Mouse (Mus musculus) megakaryocyte, embryonic 14.5 days (primary cell): Measurements from ENCODE around the gene Hoxb1. TPM values are rescaled to one million over a fixed set of nuclear protein-coding genes. Genes with fewer than 3 reads are reported as not detected.
A peak's percentile ranks its signal among the peaks of the same experiment; 100 is the strongest.

Source experiments
- H3K27me3 ChIP-seq: replicated peaks from 2 replicates; pipeline ENCODE3; 2012; ENCODE audit warnings: inconsistent platforms
- H3K36me3 ChIP-seq: replicated peaks from 2 replicates; pipeline ENCODE3; 2012; ENCODE audit warnings: low read length, inconsistent platforms, mixed read lengths
- H3K4me1 ChIP-seq: 2 replicates; pipeline ENCODE4 v1.6.1; 2012; ENCODE audit warnings: inconsistent platforms
- H3K4me3 ChIP-seq: replicated peaks from 2 replicates; pipeline ENCODE3; 2012; ENCODE audit warnings: moderate library complexity, mild to moderate bottlenecking, inconsistent platforms
- H3K9me3 ChIP-seq: 2 replicates; pipeline ENCODE4 v1.6.1; 2012; ENCODE audit warnings: inconsistent platforms
- FLI1 ChIP-seq: IDR thresholded peaks from 2 replicates; pipeline ENCODE4 v1.6.1; 2012; ENCODE audit warnings: low read length, inconsistent platforms, mixed read lengths
- GATA1 ChIP-seq: IDR thresholded peaks from 3 replicates; pipeline ENCODE4 v1.6.1; 2012; ENCODE audit warnings: mixed read lengths, low read length, inconsistent platforms, borderline replicate concordance
- polyA plus RNA-seq: library from polyadenylated mRNA; stranded (reverse); fragments of >175 nt; gene quantifications from 2 replicates; pipeline ENCODE4 v1.2.3, GENCODE M21; 2012; ENCODE audit warnings: low replicate concordance; ENCODE audit not compliant: insufficient read depth

Gene Hoxb1
- polyA plus RNA-seq, 1 experiment, result 0.12 TPM

DNA sequence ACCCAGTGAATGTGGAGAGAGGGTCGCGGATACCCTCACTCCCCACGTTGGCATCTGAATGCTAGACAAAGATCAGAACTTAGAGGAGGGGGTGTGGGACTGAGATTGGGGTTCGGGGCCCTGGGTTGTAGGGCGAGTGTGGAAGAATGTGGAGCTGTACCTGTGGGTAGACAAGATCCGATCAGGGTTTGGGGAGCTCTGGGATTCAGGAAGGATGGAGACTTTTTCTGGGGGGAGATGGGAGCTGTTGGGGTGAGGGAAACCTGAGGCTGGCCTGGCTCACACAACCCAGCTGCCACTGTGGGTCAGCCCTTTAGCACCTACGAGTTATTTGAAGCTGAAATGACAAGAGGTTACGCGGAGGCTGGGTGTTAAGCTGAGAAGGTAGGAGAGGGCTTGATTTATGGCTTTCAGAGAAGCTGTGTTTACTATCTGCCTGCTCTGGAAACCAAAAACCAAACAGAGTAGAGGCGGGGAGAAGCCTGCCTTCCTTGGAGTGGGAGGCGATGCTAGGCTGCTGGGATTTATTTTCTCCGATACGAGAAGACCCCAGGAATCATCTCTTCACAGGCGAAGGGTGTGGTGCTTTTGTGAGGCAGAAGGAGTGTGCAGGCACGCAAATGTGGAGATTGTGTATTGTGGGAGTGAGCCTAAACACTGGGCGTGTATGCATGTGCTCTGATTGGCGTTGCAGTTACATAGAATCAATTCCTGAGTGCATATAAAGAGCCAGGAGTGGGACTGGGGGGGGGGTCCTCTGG, 32.1 kb upstream of the Hoxb1 start:
- Histone ChIP-seq H3K27me3 (peaks cover 89% of the 10 kb centered on the region), H3K4me1 (no peaks in the 10 kb centered on the region), H3K9me3 (no peaks in the 10 kb centered on the region), H3K36me3 (no peaks in the 10 kb centered on the region), H3K4me3 (no peak overlapping the region)
- TF ChIP-seq FLI1 (no peak), GATA1 (no peak)

- TF ChIP-seq GATA1 (no peak), FLI1 (no peak)
- H3K4me1 ChIP-seq, result no peaks in the 10 kb centered on the region
- H3K36me3 ChIP-seq, result no peaks in the 10 kb centered on the region
- H3K4me3 ChIP-seq, result no peak overlapping the region
- H3K9me3 ChIP-seq, result no peaks in the 10 kb centered on the region
- peaks cover 91% of the 10 kb centered on the region for H3K27me3 ChIP-seq
These were observed 31.6 kb upstream of the Hoxb1 start for GRCm38 (mm10) chr11:96334002-96334364.

- no peak overlapping the region for H3K4me3 ChIP-seq
- no peaks in the 10 kb centered on the region for H3K9me3 ChIP-seq
- H3K27me3 ChIP-seq, result peaks cover 94% of the 10 kb centered on the region
- no peaks in the 10 kb centered on the region for H3K4me1 ChIP-seq
- TF ChIP-seq GATA1 (no peak), FLI1 (no peak)
- no peaks in the 10 kb centered on the region for H3K36me3 ChIP-seq
These were observed 30.6 kb upstream of the Hoxb1 start for GRCm38 (mm10) chr11:96334998-96335397.

DNA sequence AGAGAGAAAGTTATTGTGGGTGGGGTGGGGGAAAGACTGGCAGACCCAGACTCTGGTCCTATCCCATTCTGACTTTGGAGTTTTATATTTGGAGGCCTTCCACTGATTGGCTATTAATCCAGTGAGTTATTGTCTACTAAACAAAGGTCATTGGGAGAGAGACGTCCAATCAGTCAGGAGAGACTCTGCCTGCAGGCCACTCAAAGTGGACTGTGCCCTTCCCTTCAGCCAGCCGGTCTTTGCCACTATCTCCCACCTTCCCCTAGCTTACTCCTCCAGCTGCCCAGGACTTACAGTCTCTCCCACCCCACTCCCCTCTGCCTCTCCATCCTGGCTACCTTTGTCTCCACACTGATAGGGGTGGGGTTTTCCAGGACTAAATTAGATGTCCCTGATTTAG, 29.0 kb upstream of the Hoxb1 start:
- Histone ChIP-seq H3K27me3 (peaks cover 94% of the 10 kb centered on the region), H3K4me1 (no peaks in the 10 kb centered on the region; the same call in 1 of the 2 replicates), H3K36me3 (no peaks in the 10 kb centered on the region), H3K4me3 (no peak overlapping the region), H3K9me3 (no peaks in the 10 kb centered on the region)
- TF ChIP-seq GATA1 (no peak), FLI1 (no peak)

DNA sequence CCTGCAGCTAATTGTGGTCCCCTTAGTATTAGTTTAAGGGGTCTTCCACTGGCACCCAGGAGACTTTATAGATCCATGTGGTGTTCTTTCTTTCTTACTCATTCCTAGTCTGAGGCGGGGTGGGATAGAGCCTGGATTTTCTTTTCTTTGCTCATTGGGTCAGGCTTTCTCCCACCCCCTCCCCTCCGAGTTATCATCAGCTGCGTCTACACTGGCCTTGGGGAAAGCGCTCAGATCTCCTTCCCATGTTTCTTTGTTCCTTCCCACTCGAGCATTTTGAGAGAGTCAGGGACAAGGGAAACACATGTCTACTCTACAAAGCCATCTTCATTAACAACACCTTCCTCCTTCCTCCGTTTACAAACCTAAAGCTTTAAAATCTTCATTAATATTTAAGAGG, 28.5 kb upstream of the Hoxb1 start:
- no peak for TF ChIP-seq FLI1
- no peak for TF ChIP-seq GATA1
- Histone ChIP-seq H3K27me3 (peaks cover 94% of the 10 kb centered on the region), H3K4me3 (no peak overlapping the region), H3K9me3 (no peaks in the 10 kb centered on the region), H3K4me1 (no peaks in the 10 kb centered on the region; the same call in 1 of the 2 replicates), H3K36me3 (no peaks in the 10 kb centered on the region)

DNA sequence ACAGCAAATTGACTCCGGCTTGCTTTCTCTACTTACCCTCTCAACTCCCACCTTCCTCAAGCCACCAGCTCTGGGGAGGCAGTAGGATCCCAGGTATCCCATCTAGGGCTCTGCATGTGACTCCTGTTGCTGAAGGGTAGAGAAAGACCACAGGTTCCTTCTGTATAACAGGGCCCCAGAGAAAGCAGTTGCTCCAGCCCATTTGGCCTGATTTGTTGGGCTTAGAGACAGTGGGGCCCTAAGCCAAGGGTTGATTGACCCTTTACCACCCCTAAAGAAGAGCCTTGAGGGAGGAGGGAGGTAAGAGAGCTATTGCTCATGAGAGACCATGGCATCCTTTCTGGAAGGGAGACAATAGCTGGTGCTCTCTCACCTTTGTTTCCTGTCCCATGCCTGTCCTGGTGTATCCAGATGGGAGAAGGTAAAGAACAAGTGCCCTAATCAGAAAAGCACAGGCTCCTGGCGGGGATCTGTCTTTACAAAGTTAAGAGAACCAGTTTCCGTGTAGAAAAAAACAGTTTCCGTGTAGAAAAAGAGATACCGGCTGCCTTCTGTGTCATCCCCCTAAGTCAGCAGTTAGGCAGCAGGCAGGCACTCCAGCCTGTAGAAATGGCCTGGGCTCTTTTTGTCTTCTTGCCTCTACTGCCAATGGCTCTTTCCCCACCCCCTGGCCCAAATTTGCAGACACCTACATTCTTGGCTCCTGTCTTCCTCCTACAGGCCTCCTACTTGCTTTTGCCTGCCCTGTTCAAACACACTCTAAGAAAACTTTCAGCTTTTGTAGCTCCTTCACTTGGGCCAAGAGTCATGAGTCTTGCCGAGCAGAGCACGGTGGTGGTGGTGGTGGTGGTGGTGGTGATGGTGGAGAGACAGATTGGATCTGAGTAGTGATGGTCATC, 26.3 kb upstream of the Hoxb1 start:
- Histone ChIP-seq H3K27me3 (peaks cover 91% of the 10 kb centered on the region), H3K9me3 (no peaks in the 10 kb centered on the region), H3K4me3 (no peak overlapping the region), H3K4me1 (no peaks in the 10 kb centered on the region; the same call in 1 of the 2 replicates), H3K36me3 (no peaks in the 10 kb centered on the region)
- TF ChIP-seq GATA1 (no peak), FLI1 (no peak)

GRCm38 (mm10) chr11:96340698-96341365, 24.7 kb upstream of the Hoxb1 start:
- Histone ChIP-seq H3K4me3 (no peak overlapping the region), H3K9me3 (peaks cover 3% of the 10 kb centered on the region; the same call in 1 of the 2 replicates), H3K36me3 (no peaks in the 10 kb centered on the region), H3K27me3 (peaks cover 93% of the 10 kb centered on the region), H3K4me1 (no peaks in the 10 kb centered on the region; the same call in 1 of the 2 replicates)
- TF ChIP-seq GATA1 (no peak), FLI1 (no peak)

DNA sequence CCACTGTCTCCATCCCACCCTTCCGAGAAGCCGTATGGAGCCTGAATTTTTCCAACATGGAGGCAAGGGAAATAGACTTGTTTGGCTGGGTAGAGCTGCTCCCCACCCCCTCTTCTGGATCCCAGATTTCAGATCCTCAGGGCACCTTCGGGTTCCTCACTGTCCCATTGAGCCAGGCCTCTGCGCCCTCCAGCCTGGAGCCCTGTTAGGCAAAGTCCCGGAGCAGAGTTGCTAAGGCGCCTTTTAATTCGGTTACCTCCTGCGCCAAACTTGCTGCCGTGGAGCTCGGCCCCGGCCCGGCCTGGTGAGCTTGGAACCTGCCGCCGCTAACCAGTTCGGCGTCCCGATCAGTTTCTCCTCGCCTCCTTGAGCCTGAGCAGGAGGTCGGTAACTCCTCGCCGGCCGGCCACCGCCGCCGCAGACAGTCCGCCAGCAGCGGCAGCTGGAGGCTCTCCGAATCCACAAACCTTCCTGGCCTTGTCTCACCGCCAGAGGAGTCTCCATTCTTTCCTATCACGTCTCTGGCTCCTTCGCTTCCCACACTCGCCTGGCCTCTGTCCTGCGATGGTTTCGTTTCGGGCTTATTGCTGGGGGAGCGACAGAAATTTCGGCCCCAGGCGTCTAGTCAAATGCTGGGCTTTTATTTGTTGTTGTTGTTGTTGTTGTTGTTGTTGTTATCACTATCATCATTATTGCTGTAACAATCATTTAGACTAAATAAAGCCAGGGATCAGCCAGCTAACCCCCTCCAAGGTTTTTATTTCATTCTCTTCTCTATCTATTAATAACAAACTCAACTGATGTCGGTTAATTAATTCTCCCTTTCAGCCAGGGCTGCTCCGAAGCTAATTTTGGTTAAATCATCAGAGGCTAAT, 23.6 kb upstream of the Hoxb1 start:
- Histone ChIP-seq H3K36me3 (no peaks in the 10 kb centered on the region), H3K4me1 (no peaks in the 10 kb centered on the region; the same call in 1 of the 2 replicates), H3K9me3 (peaks cover 4% of the 10 kb centered on the region; the same call in 1 of the 2 replicates), H3K27me3 (peaks cover 93% of the 10 kb centered on the region), H3K4me3 (peak overlapping the region; percentile 72)
- no peak for TF ChIP-seq GATA1
- no peak for TF ChIP-seq FLI1

- no peak for TF ChIP-seq FLI1
- TF ChIP-seq GATA1, result no peak
- Histone ChIP-seq H3K27me3 (peaks cover 90% of the 10 kb centered on the region), H3K9me3 (peaks cover 4% of the 10 kb centered on the region; the same call in 1 of the 2 replicates), H3K4me3 (no peak overlapping the region), H3K4me1 (no peaks in the 10 kb centered on the region; the same call in 1 of the 2 replicates), H3K36me3 (no peaks in the 10 kb centered on the region)
These were observed 23.0 kb upstream of the Hoxb1 start for GRCm38 (mm10) chr11:96342576-96342930.
